Mouse (Mus musculus) layer of hippocampus, adult 6 months (tissue): Measurements from ENCODE around the gene Akap13. TPM values are rescaled to one million over a fixed set of nuclear protein-coding genes. Genes with fewer than 3 reads are reported as not detected.

Experiments used
- long read RNA-seq, 2 experiments: library from polyadenylated mRNA; unstranded; transcript quantifications; one replicate each; pipeline ENCODE4 v2.0.0; 2019 to 2020
- microRNA-seq: library from miRNA; unstranded; fragments of <30 nt; microRNA quantifications from one replicate; pipeline ENCODE4 v1.2.0, GENCODE M21; 2020
- polyA plus RNA-seq: library from polyadenylated mRNA; unstranded; fragments of <200 nt; fragmentation: Nextera tagmentation; gene quantifications from 2 replicates; pipeline ENCODE4 v1.2.3, GENCODE M21; 2021

Gene Akap13
- 18.8 and 19.2 TPM in 2 replicates for polyA plus RNA-seq
- long read RNA-seq, experiment 1, partial matches to known transcripts: 9 of 20 reads
- long read RNA-seq, experiment 1, other reads (novel, unspliced or antisense): 9 of 20 reads
- long read RNA-seq, experiment 2, partial matches to known transcripts: 8 of 47 reads
- long read RNA-seq, experiment 2, other reads (novel, unspliced or antisense): 36 of 47 reads

DNA sequence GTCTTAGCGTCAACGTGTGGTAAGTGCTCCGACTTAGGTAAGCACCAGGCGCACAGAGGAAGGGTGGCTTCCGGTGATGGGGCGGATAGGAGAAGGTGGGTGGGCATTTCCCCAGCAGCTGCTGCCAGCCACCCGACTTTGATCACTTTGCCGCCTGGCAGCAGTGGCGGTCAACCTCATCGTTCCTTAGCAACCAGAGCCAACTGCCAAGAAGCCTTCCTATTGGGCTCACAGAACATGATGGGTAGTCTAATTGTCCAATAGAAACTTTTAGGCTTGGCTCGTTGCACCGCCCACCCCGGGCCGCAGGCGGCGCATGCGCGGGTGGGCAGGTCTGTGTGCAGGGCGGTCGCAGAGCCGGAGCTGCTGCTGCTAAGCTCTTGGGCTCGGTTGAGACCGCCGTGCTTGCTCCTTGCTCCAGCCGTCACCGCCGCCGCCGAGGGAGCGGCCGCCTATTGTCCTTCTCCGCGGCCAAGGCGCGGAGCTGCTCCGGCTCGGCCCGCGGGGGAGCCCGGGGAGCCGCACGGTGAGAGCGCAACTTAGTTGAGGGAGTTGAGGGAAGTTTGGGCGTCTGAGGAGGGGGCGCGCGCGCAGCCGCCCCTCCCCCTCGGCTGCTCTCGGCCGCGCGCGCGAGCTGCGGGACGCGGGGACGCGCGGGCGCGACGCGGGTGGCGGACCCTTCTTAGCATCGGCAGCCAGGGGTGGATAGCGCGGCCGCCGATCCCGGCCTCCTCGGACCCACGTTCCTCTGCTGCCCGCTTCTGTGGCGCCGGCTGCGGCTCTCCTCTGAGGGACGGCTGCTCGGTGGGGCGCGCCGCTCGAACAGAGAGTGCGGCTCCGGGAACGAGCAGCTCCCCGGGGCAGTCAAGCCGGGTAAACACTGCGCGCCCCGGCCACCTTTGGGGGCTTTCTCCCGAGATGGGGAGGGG lies at the start of gene Akap13:
TSS of gene Akap13 (plus strand) at position 312 of the 929 bp plus-strand sequence.

Small RNA genes within 50 kb of the gene (microRNA-seq; reads per million reads assigned to microRNA genes)
- not detected for gene Gm23251

Other genes starting within 250 kb of the Akap13 start
- gene Sv2b, start 146.3 kb upstream of the Akap13 start, polyA plus RNA-seq: 58.1 and 79.8 TPM in 2 replicates